8 mouse cellular contexts compared by ENCODE assay signal in the genomic region with DNA sequence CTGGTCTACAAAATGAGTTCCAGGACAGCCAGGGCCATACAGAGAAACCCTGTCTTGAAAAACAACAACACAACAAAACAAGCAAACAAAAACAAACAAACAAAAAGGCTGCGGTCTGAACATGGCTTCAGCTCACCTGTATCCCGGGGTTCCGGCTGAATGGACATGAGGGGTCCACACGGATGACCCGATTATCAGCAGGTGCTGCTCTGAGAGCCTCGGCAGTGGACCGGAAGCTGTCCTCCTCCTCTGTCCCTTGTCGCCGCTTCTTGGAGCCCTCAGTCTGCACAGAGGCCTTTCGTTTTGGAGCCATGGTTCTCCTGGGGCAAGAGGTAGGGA. TPM values are rescaled to one million over a fixed set of nuclear protein-coding genes. Genes with fewer than 3 reads are reported as not detected.
A peak's percentile ranks its signal among the peaks of the same experiment; 100 is the strongest.
DNase-seq lines count a peak whose midpoint lies in the region; ATAC-seq and TF ChIP-seq lines count a peak whose summit lies in the region.

A gene (plus strand): TSS at position 301 of the 339 bp plus-strand sequence.

- H3K4me2 ChIP-seq in neural tube, embryonic 11.5 days (ENCODE audit: low read depth), result peak within 1 kb of the TSS; percentile 3; the same call in 1 of the 2 replicates
- peak within 1 kb of the TSS; percentile 44 for H3K4me2 ChIP-seq in hindbrain, embryonic 16.5 days (ENCODE audit: low read length)
- peak within 1 kb of the TSS; percentile 49 for H3K4me2 ChIP-seq in limb, embryonic 15.5 days

- no peaks in the 10 kb centered on the region for H3K36me3 ChIP-seq in neural tube, embryonic 11.5 days (ENCODE audit: control insufficient read depth, insufficient read depth, low read length)
- H3K36me3 ChIP-seq in hindbrain, embryonic 16.5 days (ENCODE audit: control insufficient read depth, insufficient read depth, low read length), result no peaks in the 10 kb centered on the region
- peaks cover 14% of the 10 kb centered on the region for H3K36me3 ChIP-seq in limb, embryonic 15.5 days

- peak within 1 kb of the TSS; percentile 12; the same call in 1 of the 2 replicates for H3K9ac ChIP-seq in neural tube, embryonic 11.5 days (ENCODE audit: low read length)
- H3K9ac ChIP-seq in hindbrain, embryonic 16.5 days (ENCODE audit: low read depth, low read length), result 0 out of 2 replicates have a peak within 1 kb of the TSS, but pooled peaks have one; percentile 0
- peak within 1 kb of the TSS; percentile 5; the same call in 1 of the 2 replicates for H3K9ac ChIP-seq in limb, embryonic 15.5 days

- no peak for ATAC-seq in neural tube, embryonic 11.5 days (ENCODE audit: insufficient read depth, low FRiP score, low TSS enrichment)
- no peak for ATAC-seq in hindbrain, embryonic 16.5 days
- no peak for ATAC-seq in limb, embryonic 15.5 days (ENCODE audit: insufficient number of reproducible peaks, low FRiP score, low TSS enrichment, low read depth)
- ATAC-seq in neutrophil, adult 5-6 weeks (ENCODE audit: extremely low read depth, insufficient number of reproducible peaks, low FRiP score, poor library complexity, severe bottlenecking), result no peak

- 89% methylated on average over 10 of the region's 10 CpGs for WGBS in neural tube, embryonic 11.5 days
- WGBS in bone marrow, adult 2 months, result 31% methylated on average over 10 of the region's 10 CpGs
- WGBS in hindbrain, embryonic 16.5 days, result 92% methylated on average over 10 of the region's 10 CpGs
- 85% methylated on average over 10 of the region's 10 CpGs for WGBS in limb, embryonic 15.5 days

- H3K4me3 ChIP-seq in neural tube, embryonic 11.5 days (ENCODE audit: low read depth, low read length), result no peak within 1 kb of the TSS
- H3K4me3 ChIP-seq in bone marrow, adult 2 months (replicated peaks; ENCODE audit: control insufficient read depth, low read depth, low read length), result peak within 1 kb of the TSS; percentile 49
- peak within 1 kb of the TSS; percentile 67; the same call in 1 of the 2 replicates for H3K4me3 ChIP-seq in hindbrain, embryonic 16.5 days (ENCODE audit: low read length)
- H3K4me3 ChIP-seq in limb, embryonic 15.5 days, result peak within 1 kb of the TSS; percentile 23

- no peak for TF ChIP-seq CTCF in bone marrow, adult 2 months (IDR thresholded peaks at IDR 0.05; ENCODE audit: control insufficient read depth, insufficient read depth, low read length)

- H3K4me1 ChIP-seq in neural tube, embryonic 11.5 days (ENCODE audit: control insufficient read depth, insufficient read depth, low read length), result peaks cover 17% of the 10 kb centered on the region
- no peaks in the 10 kb centered on the region; the same call in 1 of the 2 replicates for H3K4me1 ChIP-seq in bone marrow, adult 2 months (ENCODE audit: control insufficient read depth, insufficient read depth, low read length)
- peaks cover 10% of the 10 kb centered on the region for H3K4me1 ChIP-seq in hindbrain, embryonic 16.5 days (ENCODE audit: control insufficient read depth, insufficient read depth, low read depth, low read length)
- peaks cover 56% of the 10 kb centered on the region for H3K4me1 ChIP-seq in limb, embryonic 15.5 days

- H3K27me3 ChIP-seq in neural tube, embryonic 11.5 days (ENCODE audit: control insufficient read depth, insufficient read depth, low read length), result no peaks in the 10 kb centered on the region
- H3K27me3 ChIP-seq in hindbrain, embryonic 16.5 days (replicated peaks; ENCODE audit: control insufficient read depth, insufficient read depth, low read length), result no peaks in the 10 kb centered on the region
- peaks cover 3% of the 10 kb centered on the region; the same call in 1 of the 2 replicates for H3K27me3 ChIP-seq in limb, embryonic 15.5 days

- no peaks in the 10 kb centered on the region for H3K9me3 ChIP-seq in neural tube, embryonic 11.5 days (ENCODE audit: control insufficient read depth, low read length)
- no peaks in the 10 kb centered on the region for H3K9me3 ChIP-seq in hindbrain, embryonic 16.5 days (ENCODE audit: control insufficient read depth, low read length)
- H3K9me3 ChIP-seq in limb, embryonic 15.5 days, result no peaks in the 10 kb centered on the region

- TF ChIP-seq POLR2A in bone marrow, adult 2 months (IDR thresholded peaks at IDR 0.05; ENCODE audit: borderline replicate concordance, control insufficient read depth, low read depth, low read length), result no peak

- DNase-seq in neural tube, embryonic 11.5 days (ENCODE audit: low spot score), result no peak
- no peak for DNase-seq in neural tube, embryonic 10.5 days (ENCODE audit: extremely low spot score, low spot score)
- peak; percentile 20 for DNase-seq in gastrocnemius, postnatal 10 days
- DNase-seq in cerebellum, adult 9-11 months, result no peak

- H3K27ac ChIP-seq in neural tube, embryonic 11.5 days (ENCODE audit: low read depth, low read length), result no peak within 1 kb of the TSS
- H3K27ac ChIP-seq in bone marrow, adult 2 months (ENCODE audit: control insufficient read depth, insufficient read depth, low read depth, low read length, poor library complexity), result peak within 1 kb of the TSS; percentile 10
- no peak within 1 kb of the TSS for H3K27ac ChIP-seq in hindbrain, embryonic 16.5 days (ENCODE audit: low read depth, low read length)
- peak within 1 kb of the TSS; percentile 87 for H3K27ac ChIP-seq in limb, embryonic 15.5 days

RNA-seq across cellular contexts. Expression of the gene that starts here (rescaled TPM):
- polyA plus RNA-seq in neural tube, embryonic 11.5 days (2014; fragmentation: Nextera tagmentation; extraction: Ambion mirVana), result 45.5 and 48.1 TPM in 2 replicates
- 37.0 and 38.2 TPM in 2 replicates for polyA plus RNA-seq in bone marrow, adult 2 months (2011; ENCODE audit: insufficient read depth, insufficient read length, low replicate concordance, missing spikeins)
- total RNA-seq in gastrocnemius, postnatal 10 days (2021), result 10 to 100 TPM; 17.7 to 19.4 TPM
- polyA plus RNA-seq in hindbrain, embryonic 16.5 days (2015; fragmentation: Nextera tagmentation; extraction: Ambion mirVana), result 43.1 and 43.9 TPM in 2 replicates
- polyA plus RNA-seq in limb, embryonic 15.5 days (2015; fragmentation: Nextera tagmentation; extraction: Ambion mirVana), result 39.9 and 40.2 TPM in 2 replicates
- 18.7 and 27.8 TPM in 2 replicates for total RNA-seq in neutrophil, adult 5-6 weeks (2017)

Comparison
In these comparisons a context has a peak if more than half of its experiments do, and no peak if none do; other contexts are left out.
1. H3K27ac ChIP-seq: peak in bone marrow, adult 2 months (single experiment) and limb, embryonic 15.5 days (single experiment); none in neural tube, embryonic 11.5 days (single experiment) and hindbrain, embryonic 16.5 days (single experiment).
2. Peak in every context shown above with its lines, with median percentiles within 50 percentile points of each other: H3K4me2 ChIP-seq and H3K9ac ChIP-seq.